Mouse (Mus musculus) neural tube, embryonic 14.5 days (tissue): ENCODE data around the gene Prps1. TPM values are rescaled to one million over a fixed set of nuclear protein-coding genes. Genes with fewer than 3 reads are reported as not detected.
"Not testable (repeated sequence)": the region's sequence is repeated elsewhere in the genome, so short reads cannot be mapped to it uniquely, and the experiment has no call there.

Experiments
- ATAC-seq: fragments of 200-750 bp; cut with Nextera tagmentation; 2 replicates; pipeline ENCODE4 v1.8.0; 2017; ENCODE audit warnings: low read depth, mild to moderate bottlenecking, moderate TSS enrichment, moderate library complexity
- H3K27ac ChIP-seq: fragments of 300-500 bp; sonication (generic); 2 replicates; pipeline ENCODE4 v1.5.1; 2014; ENCODE audit warnings: low read depth, mild to moderate bottlenecking, control low read depth, low read length, moderate library complexity, mixed read lengths
- H3K27me3 ChIP-seq: fragments of 300-500 bp; sonication (generic); 2 replicates; pipeline ENCODE4 v1.6.1; 2014; ENCODE audit warnings: low read length; ENCODE audit not compliant: control insufficient read depth, insufficient read depth
- H3K36me3 ChIP-seq: fragments of 300-500 bp; sonication (generic); 2 replicates; pipeline ENCODE4 v1.6.1; 2014; ENCODE audit warnings: low read length, mixed read lengths; ENCODE audit not compliant: control insufficient read depth, insufficient read depth
- H3K4me1 ChIP-seq: fragments of 300-500 bp; sonication (generic); 2 replicates; pipeline ENCODE4 v1.6.1; 2014; ENCODE audit warnings: low read length; ENCODE audit not compliant: control insufficient read depth, insufficient read depth
- H3K4me2 ChIP-seq: fragments of 300-500 bp; sonication (generic); 2 replicates; pipeline ENCODE4 v1.6.1; 2014; ENCODE audit warnings: mild to moderate bottlenecking, low read depth, low read length, control low read depth
- H3K4me3 ChIP-seq: fragments of 300-500 bp; sonication (generic); 2 replicates; pipeline ENCODE4 v1.5.1; 2014; ENCODE audit warnings: low read depth, low read length, control low read depth, mixed read lengths
- H3K9ac ChIP-seq: fragments of 300-500 bp; sonication (generic); replicated peaks from 2 replicates; pipeline ENCODE4 v1.6.1; 2014; ENCODE audit warnings: low read depth, mild to moderate bottlenecking, control low read depth, low read length, mixed read lengths
- H3K9me3 ChIP-seq: fragments of 300-500 bp; sonication (generic); 2 replicates; pipeline ENCODE4 v1.6.1; 2016; ENCODE audit warnings: low read length; ENCODE audit not compliant: control insufficient read depth
- WGBS: fragments of 180-500 bp; shearing (Covaris S2); extraction: QIAGEN DNeasy Blood & Tissue Kit; methylation state at CpG from one replicate; pipeline ENCODE4 v1.1.7; 2014; 5-methylcytosine and 5-hydroxymethylcytosine counted together
- polyA plus RNA-seq: library from polyadenylated mRNA; unstranded; fragments of >200 nt; fragmentation: Nextera tagmentation; extraction: Ambion mirVana; gene quantifications from 2 replicates; pipeline ENCODE4 v1.2.1, GENCODE M21; 2014

The Prps1 gene
- polyA plus RNA-seq, 1 experiment from 2014 or later = 98.9 TPM

GRCm38 (mm10) chrX:140507377-140507776, 51.0 kb downstream of the Prps1 start:
- no peak for ATAC-seq
- H3K4me1 ChIP-seq = no peaks in the 10 kb centered on the region
- H3K27ac ChIP-seq = no peak overlapping the region
- H3K9me3 ChIP-seq = no peaks in the 10 kb centered on the region
- H3K36me3 ChIP-seq = no peaks in the 10 kb centered on the region
- no peak overlapping the region for H3K9ac ChIP-seq
- H3K4me3 ChIP-seq = no peak overlapping the region
- no peaks in the 10 kb centered on the region for H3K27me3 ChIP-seq
- no peak overlapping the region for H3K4me2 ChIP-seq
- 100% methylated on average over 1 of the region's 1 CpGs for WGBS

- H3K9me3 ChIP-seq, H3K27me3 ChIP-seq, ATAC-seq, H3K4me2 ChIP-seq, H3K36me3 ChIP-seq, H3K9ac ChIP-seq, H3K4me1 ChIP-seq, H3K4me3 ChIP-seq, H3K27ac ChIP-seq: not testable (repeated sequence)
- WGBS = 73% methylated on average over 4 of the region's 4 CpGs
Observed at GRCm38 (mm10) chrX:140508791-140509190, 52.4 kb downstream of the Prps1 start.

GRCm38 (mm10) chrX:140509817-140510216, 53.4 kb downstream of the Prps1 start:
- ATAC-seq = no peak
- no peak overlapping the region for H3K4me3 ChIP-seq
- H3K4me1 ChIP-seq = no peaks in the 10 kb centered on the region
- WGBS = 71% methylated on average over 6 of the region's 6 CpGs
- H3K4me2 ChIP-seq = no peak overlapping the region
- H3K36me3 ChIP-seq = no peaks in the 10 kb centered on the region
- H3K9ac ChIP-seq = no peak overlapping the region
- no peak overlapping the region for H3K27ac ChIP-seq
- no peaks in the 10 kb centered on the region for H3K9me3 ChIP-seq
- H3K27me3 ChIP-seq = no peaks in the 10 kb centered on the region

- Histone ChIP-seq H3K27me3 (no peaks in the 10 kb centered on the region), H3K4me2 (peak overlapping the region; percentile 18; the same call in 1 of the 2 replicates), H3K9ac (no peak overlapping the region), H3K9me3 (no peaks in the 10 kb centered on the region), H3K36me3 (no peaks in the 10 kb centered on the region), H3K27ac (no peak overlapping the region), H3K4me3 (no peak overlapping the region), H3K4me1 (no peaks in the 10 kb centered on the region)
- WGBS = 41% methylated on average over 24 of the region's 24 CpGs
- peak; percentile 57; the same call in 1 of the 2 replicates for ATAC-seq
Observed at GRCm38 (mm10) chrX:140510696-140511429, 54.5 kb downstream of the Prps1 start.

- H3K27ac ChIP-seq = no peak overlapping the region
- 46% methylated on average over 7 of the region's 7 CpGs for WGBS
- no peak overlapping the region for H3K4me2 ChIP-seq
- H3K4me1 ChIP-seq = no peaks in the 10 kb centered on the region
- H3K36me3 ChIP-seq = no peaks in the 10 kb centered on the region
- H3K9me3 ChIP-seq = no peaks in the 10 kb centered on the region
- no peak overlapping the region for H3K9ac ChIP-seq
- no peak for ATAC-seq
- no peaks in the 10 kb centered on the region for H3K27me3 ChIP-seq
- no peak overlapping the region for H3K4me3 ChIP-seq
Observed at GRCm38 (mm10) chrX:140511687-140512651, 55.6 kb downstream of the Prps1 start.

GRCm38 (mm10) chrX:140513379-140513778, 57.0 kb downstream of the Prps1 start:
- Histone ChIP-seq H3K27me3 (no peaks in the 10 kb centered on the region), H3K4me3 (no peak overlapping the region), H3K36me3 (no peaks in the 10 kb centered on the region), H3K9me3 (no peaks in the 10 kb centered on the region), H3K9ac (no peak overlapping the region), H3K4me2 (no peak overlapping the region), H3K4me1 (no peaks in the 10 kb centered on the region), H3K27ac (no peak overlapping the region)
- whole genome bisulfite sequencing = 82% methylated on average over 2 of the region's 2 CpGs
- no peak for ATAC-seq

GRCm38 (mm10) chrX:140518351-140518750, 61.9 kb downstream of the Prps1 start:
- Histone ChIP-seq H3K4me1 (no peaks in the 10 kb centered on the region), H3K9me3 (no peaks in the 10 kb centered on the region), H3K27me3 (no peaks in the 10 kb centered on the region), H3K4me3 (no peak overlapping the region), H3K4me2 (no peak overlapping the region), H3K27ac (no peak overlapping the region), H3K9ac (no peak overlapping the region), H3K36me3 (no peaks in the 10 kb centered on the region)
- no peak for ATAC-seq
- 95% methylated on average over 8 of the region's 8 CpGs for WGBS

- no peaks in the 10 kb centered on the region for H3K36me3 ChIP-seq
- peak; percentile 93 for ATAC-seq
- H3K4me2 ChIP-seq = peak overlapping the region; percentile 31; the same call in 1 of the 2 replicates
- no peaks in the 10 kb centered on the region for H3K9me3 ChIP-seq
- H3K27me3 ChIP-seq = no peaks in the 10 kb centered on the region
- WGBS = 22% methylated on average over 25 of the region's 25 CpGs
- H3K4me3 ChIP-seq = no peak overlapping the region
- H3K4me1 ChIP-seq = no peaks in the 10 kb centered on the region
- no peak overlapping the region for H3K9ac ChIP-seq
- H3K27ac ChIP-seq = no peak overlapping the region
Observed at GRCm38 (mm10) chrX:140520146-140521102, 64.0 kb downstream of the Prps1 start.
